Mouse (Mus musculus): ENCODE results near the gene Sppl2c. TPM values are rescaled to one million over a fixed set of nuclear protein-coding genes. Genes with fewer than 3 reads are reported as not detected.

Gene Sppl2c
- polyA plus RNA-seq, 1 experiment from 2014 or later, result not detected

GRCm38 (mm10) chr11:104179804-104180203, 6.3 kb upstream of the Sppl2c start:
- no peak overlapping the region for H3K27ac ChIP-seq (ENCODE audit: low read depth, low read length)
- ATAC-seq (ENCODE audit: low FRiP score) (no peak), DNase-seq (ENCODE audit: low spot score) (no peak)
- H3K27me3 ChIP-seq (ENCODE audit: control insufficient read depth, insufficient read depth, low read length), result no peaks in the 10 kb centered on the region
- H3K4me2 ChIP-seq (replicated peaks; ENCODE audit: low read depth, low read length), result no peak overlapping the region
- no peaks in the 10 kb centered on the region for H3K4me1 ChIP-seq (replicated peaks; ENCODE audit: control insufficient read depth, insufficient read depth, low read length)
- H3K9ac ChIP-seq (ENCODE audit: low read depth, low read length), result no peak overlapping the region
- 78% methylated on average over 5 of the region's 5 CpGs for WGBS
- no peak overlapping the region for H3K4me3 ChIP-seq (ENCODE audit: low read depth, low read length)
- no peaks in the 10 kb centered on the region for H3K36me3 ChIP-seq (ENCODE audit: control insufficient read depth, insufficient read depth, low read length)
- H3K9me3 ChIP-seq (ENCODE audit: control insufficient read depth, low read length), result no peaks in the 10 kb centered on the region

GRCm38 (mm10) chr11:104182141-104182540, 4.0 kb upstream of the Sppl2c start:
- Histone ChIP-seq H3K4me3 (ENCODE audit: low read depth, low read length) (no peak overlapping the region), H3K9ac (ENCODE audit: low read depth, low read length) (no peak overlapping the region), H3K9me3 (ENCODE audit: control insufficient read depth, low read length) (no peaks in the 10 kb centered on the region), H3K27me3 (ENCODE audit: control insufficient read depth, insufficient read depth, low read length) (no peaks in the 10 kb centered on the region), H3K36me3 (ENCODE audit: control insufficient read depth, insufficient read depth, low read length) (no peaks in the 10 kb centered on the region), H3K4me1 (replicated peaks; ENCODE audit: control insufficient read depth, insufficient read depth, low read length) (no peaks in the 10 kb centered on the region), H3K4me2 (replicated peaks; ENCODE audit: low read depth, low read length) (no peak overlapping the region), H3K27ac (ENCODE audit: low read depth, low read length) (no peak overlapping the region)
- DNase-seq (ENCODE audit: low spot score) (no peak), ATAC-seq (ENCODE audit: low FRiP score) (no peak)
- WGBS, result 88% methylated on average over 3 of the region's 3 CpGs

GRCm38 (mm10) chr11:104186837-104187150, 667 bp downstream of the Sppl2c start:
- Histone ChIP-seq H3K27ac (ENCODE audit: low read depth, low read length) (no peak overlapping the region), H3K4me1 (replicated peaks; ENCODE audit: control insufficient read depth, insufficient read depth, low read length) (no peaks in the 10 kb centered on the region), H3K9ac (ENCODE audit: low read depth, low read length) (no peak overlapping the region), H3K36me3 (ENCODE audit: control insufficient read depth, insufficient read depth, low read length) (no peaks in the 10 kb centered on the region), H3K27me3 (ENCODE audit: control insufficient read depth, insufficient read depth, low read length) (no peaks in the 10 kb centered on the region), H3K4me2 (replicated peaks; ENCODE audit: low read depth, low read length) (no peak overlapping the region), H3K9me3 (ENCODE audit: control insufficient read depth, low read length) (no peaks in the 10 kb centered on the region), H3K4me3 (ENCODE audit: low read depth, low read length) (no peak overlapping the region)
- 93% methylated on average over 9 of the region's 9 CpGs for WGBS
- DNase-seq (ENCODE audit: low spot score) (no peak), ATAC-seq (ENCODE audit: low FRiP score) (no peak)

- Histone ChIP-seq H3K9ac (ENCODE audit: low read depth, low read length) (no peak overlapping the region), H3K27me3 (ENCODE audit: control insufficient read depth, insufficient read depth, low read length) (no peaks in the 10 kb centered on the region), H3K36me3 (ENCODE audit: control insufficient read depth, insufficient read depth, low read length) (no peaks in the 10 kb centered on the region), H3K9me3 (ENCODE audit: control insufficient read depth, low read length) (no peaks in the 10 kb centered on the region), H3K4me3 (ENCODE audit: low read depth, low read length) (no peak overlapping the region), H3K4me2 (replicated peaks; ENCODE audit: low read depth, low read length) (no peak overlapping the region), H3K4me1 (replicated peaks; ENCODE audit: control insufficient read depth, insufficient read depth, low read length) (no peaks in the 10 kb centered on the region), H3K27ac (ENCODE audit: low read depth, low read length) (no peak overlapping the region)
- DNase-seq (ENCODE audit: low spot score), result no peak
- 91% methylated on average over 10 of the region's 10 CpGs for WGBS
- ATAC-seq (ENCODE audit: low FRiP score), result no peak
Observed at GRCm38 (mm10) chr11:104187766-104188165, 1.6 kb downstream of the Sppl2c start.

- no peak for ATAC-seq (ENCODE audit: low FRiP score)
Observed at GRCm38 (mm10) chr11:104190008-104190407, 3.9 kb downstream of the Sppl2c start.

GRCm38 (mm10) chr11:104195382-104195781, 9.3 kb downstream of the Sppl2c start:
- ATAC-seq (ENCODE audit: low FRiP score) (no peak), DNase-seq (ENCODE audit: low spot score) (no peak)
- Histone ChIP-seq H3K4me1 (replicated peaks; ENCODE audit: control insufficient read depth, insufficient read depth, low read length) (no peaks in the 10 kb centered on the region), H3K27ac (ENCODE audit: low read depth, low read length) (no peak overlapping the region), H3K27me3 (ENCODE audit: control insufficient read depth, insufficient read depth, low read length) (no peaks in the 10 kb centered on the region), H3K4me3 (ENCODE audit: low read depth, low read length) (no peak overlapping the region), H3K36me3 (ENCODE audit: control insufficient read depth, insufficient read depth, low read length) (no peaks in the 10 kb centered on the region), H3K4me2 (replicated peaks; ENCODE audit: low read depth, low read length) (no peak overlapping the region), H3K9ac (ENCODE audit: low read depth, low read length) (no peak overlapping the region), H3K9me3 (ENCODE audit: control insufficient read depth, low read length) (no peaks in the 10 kb centered on the region)
- 78% methylated on average over 11 of the region's 11 CpGs for WGBS

More at GRCm38 (mm10) chr11:104190008-104190407, 3.9 kb downstream of the Sppl2c start:
- no peak for DNase-seq (ENCODE audit: low spot score)
- Histone ChIP-seq H3K9me3 (ENCODE audit: control insufficient read depth, low read length) (no peaks in the 10 kb centered on the region), H3K27me3 (ENCODE audit: control insufficient read depth, insufficient read depth, low read length) (no peaks in the 10 kb centered on the region), H3K36me3 (ENCODE audit: control insufficient read depth, insufficient read depth, low read length) (no peaks in the 10 kb centered on the region), H3K4me1 (replicated peaks; ENCODE audit: control insufficient read depth, insufficient read depth, low read length) (no peaks in the 10 kb centered on the region), H3K9ac (ENCODE audit: low read depth, low read length) (no peak overlapping the region), H3K4me3 (ENCODE audit: low read depth, low read length) (no peak overlapping the region), H3K27ac (ENCODE audit: low read depth, low read length) (no peak overlapping the region), H3K4me2 (replicated peaks; ENCODE audit: low read depth, low read length) (no peak overlapping the region)
- 84% methylated on average over 2 of the region's 2 CpGs for WGBS

- Histone ChIP-seq H3K4me3 (ENCODE audit: low read depth, low read length) (no peak overlapping the region), H3K36me3 (ENCODE audit: control insufficient read depth, insufficient read depth, low read length) (no peaks in the 10 kb centered on the region), H3K9me3 (ENCODE audit: control insufficient read depth, low read length) (no peaks in the 10 kb centered on the region), H3K9ac (ENCODE audit: low read depth, low read length) (no peak overlapping the region), H3K4me1 (replicated peaks; ENCODE audit: control insufficient read depth, insufficient read depth, low read length) (no peaks in the 10 kb centered on the region), H3K27ac (ENCODE audit: low read depth, low read length) (no peak overlapping the region), H3K27me3 (ENCODE audit: control insufficient read depth, insufficient read depth, low read length) (no peaks in the 10 kb centered on the region), H3K4me2 (replicated peaks; ENCODE audit: low read depth, low read length) (no peak overlapping the region)
- DNase-seq (ENCODE audit: low spot score), result peak; percentile 96
- peak; percentile 75; the same call in 1 of the 2 replicates for ATAC-seq (ENCODE audit: low FRiP score)
- 9% methylated on average over 9 of the region's 9 CpGs for WGBS
Observed at GRCm38 (mm10) chr11:104195791-104196190, 9.7 kb downstream of the Sppl2c start.

- no peaks in the 10 kb centered on the region for H3K4me1 ChIP-seq (replicated peaks; ENCODE audit: control insufficient read depth, insufficient read depth, low read length)
- no peaks in the 10 kb centered on the region for H3K36me3 ChIP-seq (ENCODE audit: control insufficient read depth, insufficient read depth, low read length)
- H3K27me3 ChIP-seq (ENCODE audit: control insufficient read depth, insufficient read depth, low read length), result no peaks in the 10 kb centered on the region
- H3K4me3 ChIP-seq (ENCODE audit: low read depth, low read length), result no peak overlapping the region
- peak; percentile 55 for DNase-seq (ENCODE audit: low spot score)
- H3K27ac ChIP-seq (ENCODE audit: low read depth, low read length), result no peak overlapping the region
- H3K9ac ChIP-seq (ENCODE audit: low read depth, low read length), result no peak overlapping the region
- no peak overlapping the region for H3K4me2 ChIP-seq (replicated peaks; ENCODE audit: low read depth, low read length)
- ATAC-seq (ENCODE audit: low FRiP score), result no peak
- no peaks in the 10 kb centered on the region for H3K9me3 ChIP-seq (ENCODE audit: control insufficient read depth, low read length)
- 7% methylated on average over 10 of the region's 10 CpGs for WGBS
Observed at GRCm38 (mm10) chr11:104197861-104198260, 11.7 kb downstream of the Sppl2c start.

GRCm38 (mm10) chr11:104203271-104203670, 17.1 kb downstream of the Sppl2c start:
- Histone ChIP-seq H3K9me3 (ENCODE audit: control insufficient read depth, low read length) (no peaks in the 10 kb centered on the region), H3K9ac (ENCODE audit: low read depth, low read length) (no peak overlapping the region), H3K4me2 (replicated peaks; ENCODE audit: low read depth, low read length) (no peak overlapping the region), H3K4me1 (replicated peaks; ENCODE audit: control insufficient read depth, insufficient read depth, low read length) (no peaks in the 10 kb centered on the region), H3K27me3 (ENCODE audit: control insufficient read depth, insufficient read depth, low read length) (no peaks in the 10 kb centered on the region), H3K4me3 (ENCODE audit: low read depth, low read length) (no peak overlapping the region), H3K36me3 (ENCODE audit: control insufficient read depth, insufficient read depth, low read length) (no peaks in the 10 kb centered on the region), H3K27ac (ENCODE audit: low read depth, low read length) (no peak overlapping the region)
- no peak for ATAC-seq (ENCODE audit: low FRiP score)
- no peak for DNase-seq (ENCODE audit: low spot score)
- WGBS, result 87% methylated on average over 3 of the region's 3 CpGs
